Mouse (Mus musculus) hematopoietic stem cell, adult 5-6 weeks (primary cell): ENCODE measurements around the gene Apobec4. TPM values are rescaled to one million over a fixed set of nuclear protein-coding genes. Genes with fewer than 3 reads are reported as not detected.
A peak's percentile ranks its signal among the peaks of the same experiment; 100 is the strongest.

Experiments used
- ATAC-seq, 2 experiments: fragments of 125-278 bp in 1 of 2; replicated peaks in 1 of 2; 2 replicates each; pipeline ENCODE4 v1.8.0; 2016 to 2017; ENCODE audit warnings: inconsistent platforms in 2 of 2, mild to moderate bottlenecking in 2 of 2, moderate number of reproducible peaks in 2 of 2, low read depth in 1 of 2, moderate TSS enrichment in 1 of 2; ENCODE audit not compliant: low FRiP score in 2 of 2, poor library complexity in 2 of 2, severe bottlenecking in 2 of 2, insufficient read depth in 1 of 2, low TSS enrichment in 1 of 2
- total RNA-seq: library from RNA; stranded (forward); fragments of 172-1452, 232-1000 nt; gene quantifications from 2 replicates; pipeline ENCODE4 v1.2.3, GENCODE M21; 2017

Apobec4 gene
- total RNA-seq = not detected in 2 replicates

GRCm38 (mm10) chr1:152750312-152750965, at the start of gene Apobec4:
Gene Apobec4 (plus strand): TSS chr1:152750551.
- no peak for ATAC-seq

- ATAC-seq = no peak
Measured at GRCm38 (mm10) chr1:152701066-152701465, 49.3 kb upstream of the Apobec4 start.

GRCm38 (mm10) chr1:152702920-152703319, 47.4 kb upstream of the Apobec4 start:
- no peak for ATAC-seq

- ATAC-seq = no peak
Measured at GRCm38 (mm10) chr1:152703941-152704340, 46.4 kb upstream of the Apobec4 start.

- no peak for ATAC-seq
Measured at GRCm38 (mm10) chr1:152707560-152707959, 42.8 kb upstream of the Apobec4 start.

- ATAC-seq = no peak
Measured at GRCm38 (mm10) chr1:152711037-152711436, 39.3 kb upstream of the Apobec4 start.

- ATAC-seq = no peak
Measured at GRCm38 (mm10) chr1:152713924-152714323, 36.4 kb upstream of the Apobec4 start.

GRCm38 (mm10) chr1:152714405-152714804, 35.9 kb upstream of the Apobec4 start:
- no peak for ATAC-seq

GRCm38 (mm10) chr1:152717329-152717728, 33.0 kb upstream of the Apobec4 start:
- no peak for ATAC-seq

GRCm38 (mm10) chr1:152718200-152718599, 32.2 kb upstream of the Apobec4 start:
- ATAC-seq = no peak

GRCm38 (mm10) chr1:152720969-152721368, 29.4 kb upstream of the Apobec4 start:
- peak in 1 of 2 experiments; percentile 59; a peak in 1 of 4 replicates for ATAC-seq

GRCm38 (mm10) chr1:152721535-152722198, 28.7 kb upstream of the Apobec4 start:
- no peak for ATAC-seq

GRCm38 (mm10) chr1:152724286-152724685, 26.1 kb upstream of the Apobec4 start:
- no peak; a peak in 2 of 4 replicates for ATAC-seq

GRCm38 (mm10) chr1:152726095-152726494, 24.3 kb upstream of the Apobec4 start:
- ATAC-seq = no peak

GRCm38 (mm10) chr1:152727604-152728236, 22.6 kb upstream of the Apobec4 start:
- no peak for ATAC-seq

GRCm38 (mm10) chr1:152738793-152739192, 11.6 kb upstream of the Apobec4 start:
- no peak for ATAC-seq

- ATAC-seq = no peak
Measured at GRCm38 (mm10) chr1:152739374-152739773, 11.0 kb upstream of the Apobec4 start.

GRCm38 (mm10) chr1:152743095-152743826, 7.1 kb upstream of the Apobec4 start:
- no peak for ATAC-seq
